Mouse (Mus musculus) G1E (cell line): ENCODE results near the gene Ccdc28b.

Source experiments
- CTCF ChIP-seq: IDR thresholded peaks from 2 replicates; pipeline ENCODE4 v1.5.1; 2012; ENCODE audit warnings: low read depth, low read length, inconsistent platforms, mixed read lengths
- GATA1 ChIP-seq: IDR thresholded peaks from 2 replicates; pipeline ENCODE4 v1.6.1; 2012; ENCODE audit warnings: borderline replicate concordance, low read length, inconsistent platforms, mixed read lengths
- GATA2 ChIP-seq: IDR thresholded peaks from 2 replicates; pipeline ENCODE4 v1.6.1; 2012; ENCODE audit warnings: low read depth, low read length, inconsistent platforms, borderline replicate concordance
- TAL1 ChIP-seq: conservative IDR thresholded peaks from 2 replicates; pipeline ENCODE4 v1.6.1; 2012; ENCODE audit warnings: low read depth, low read length, inconsistent platforms, mixed read lengths

DNA sequence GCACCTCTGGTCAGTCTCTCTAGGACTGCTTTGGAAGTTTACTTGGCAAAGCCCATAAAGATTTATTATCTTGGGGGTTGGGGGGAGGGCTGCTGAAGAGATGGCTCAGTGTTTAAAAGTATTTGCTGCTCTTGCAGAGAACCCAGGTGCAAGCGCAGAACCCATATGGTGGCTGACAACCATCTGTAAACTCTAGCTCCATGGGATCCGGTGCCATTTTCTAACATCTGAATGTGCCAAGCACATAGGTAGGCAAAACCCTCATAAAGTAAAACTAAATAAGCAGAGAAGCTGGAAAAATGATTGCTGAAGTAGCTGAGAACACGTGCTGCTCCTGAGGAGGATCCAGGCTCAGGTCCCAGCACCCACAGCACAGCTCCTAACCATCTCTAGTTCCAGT is 37.8 kb upstream of the Ccdc28b start:
- no peak for TF ChIP-seq CTCF
- no peak for TF ChIP-seq TAL1
- TF ChIP-seq GATA2 = no peak
- TF ChIP-seq GATA1 = no peak
